Mouse (Mus musculus) embryonic facial prominence, embryonic 13.5 days (tissue): ENCODE measurements around the gene Thbs1. TPM values are rescaled to one million over a fixed set of nuclear protein-coding genes. Genes with fewer than 3 reads are reported as not detected.

Experiments
- ATAC-seq: fragments of 200-750 bp; cut with Nextera tagmentation; 2 replicates; pipeline ENCODE4 v1.8.0; 2017; ENCODE audit warnings: low read depth; ENCODE audit not compliant: insufficient number of reproducible peaks, insufficient read depth, low FRiP score, low TSS enrichment
- H3K27ac ChIP-seq: fragments of 300-500 bp; sonication (generic); 2 replicates; pipeline ENCODE4 v1.5.1; 2015; ENCODE audit warnings: moderate library complexity, mild to moderate bottlenecking, inconsistent platforms
- H3K27me3 ChIP-seq: fragments of 300-500 bp; sonication (generic); 2 replicates; pipeline ENCODE4 v1.6.1; 2015; ENCODE audit warnings: mild to moderate bottlenecking, inconsistent platforms
- H3K36me3 ChIP-seq: fragments of 300-500 bp; sonication (generic); 2 replicates; pipeline ENCODE4 v1.6.1; 2015; ENCODE audit warnings: mild to moderate bottlenecking, inconsistent platforms
- H3K4me1 ChIP-seq: fragments of 300-500 bp; sonication (generic); 2 replicates; pipeline ENCODE4 v1.6.1; 2015; ENCODE audit warnings: inconsistent platforms
- H3K4me2 ChIP-seq: fragments of 300-500 bp; sonication (generic); 2 replicates; pipeline ENCODE4 v1.6.1; 2015; ENCODE audit warnings: moderate library complexity, mild to moderate bottlenecking, inconsistent platforms
- H3K4me3 ChIP-seq: fragments of 300-500 bp; sonication (generic); 2 replicates; pipeline ENCODE4 v1.5.1; 2015; ENCODE audit warnings: mild to moderate bottlenecking, inconsistent platforms
- H3K9ac ChIP-seq: fragments of 300-500 bp; sonication (generic); 2 replicates; pipeline ENCODE4 v1.6.1; 2015; ENCODE audit warnings: mild to moderate bottlenecking, inconsistent platforms
- H3K9me3 ChIP-seq: fragments of 300-500 bp; sonication (generic); 2 replicates; pipeline ENCODE4 v1.6.1; 2016; ENCODE audit warnings: inconsistent platforms
- WGBS: fragments of 180-500 bp; shearing (Covaris S2); methylation state at CpG from one replicate; pipeline ENCODE4 v1.1.7; 2015; ENCODE audit warnings: mixed read lengths; 5-methylcytosine and 5-hydroxymethylcytosine counted together
- polyA plus RNA-seq: library from polyadenylated mRNA; unstranded; fragments of >200 nt; fragmentation: Nextera tagmentation; extraction: Ambion mirVana; gene quantifications from 2 replicates; pipeline ENCODE4 v1.2.1, GENCODE M21; 2015

Gene Thbs1
- polyA plus RNA-seq, result 71.1 and 81.6 TPM in 2 replicates

- Histone ChIP-seq H3K27me3 (no peaks in the 10 kb centered on the region; the same call in 1 of the 2 replicates), H3K4me3 (peak within 1 kb of the TSS; percentile 69), H3K4me1 (peaks cover 51% of the 10 kb centered on the region), H3K4me2 (peak within 1 kb of the TSS; percentile 89), H3K27ac (peak within 1 kb of the TSS; percentile 84), H3K9ac (peak within 1 kb of the TSS; percentile 83), H3K36me3 (peaks cover 18% of the 10 kb centered on the region), H3K9me3 (no peaks in the 10 kb centered on the region)
- peak; percentile 83 for ATAC-seq
- WGBS, result under 1% methylated on average over 36 of the region's 36 CpGs
Observed at GRCm38 (mm10) chr2:118111488-118112131, at the start of gene Thbs1. TSS of gene Thbs1 (plus strand) at chr2:118111876.

- Histone ChIP-seq H3K9ac (no peak overlapping the region), H3K4me2 (no peak overlapping the region), H3K27ac (no peak overlapping the region), H3K27me3 (no peaks in the 10 kb centered on the region), H3K36me3 (no peaks in the 10 kb centered on the region), H3K4me3 (no peak overlapping the region), H3K9me3 (no peaks in the 10 kb centered on the region), H3K4me1 (no peaks in the 10 kb centered on the region)
- WGBS, result 89% methylated on average over 11 of the region's 11 CpGs
- no peak for ATAC-seq
Observed at GRCm38 (mm10) chr2:118064121-118064764, 47.4 kb upstream of the Thbs1 start.

- no peak overlapping the region for H3K27ac ChIP-seq
- WGBS, result 83% methylated on average over 8 of the region's 8 CpGs
- H3K9ac ChIP-seq, result no peak overlapping the region
- no peaks in the 10 kb centered on the region for H3K27me3 ChIP-seq
- no peak overlapping the region for H3K4me3 ChIP-seq
- no peak overlapping the region for H3K4me2 ChIP-seq
- no peaks in the 10 kb centered on the region for H3K4me1 ChIP-seq
- H3K36me3 ChIP-seq, result no peaks in the 10 kb centered on the region
- ATAC-seq, result no peak
- no peaks in the 10 kb centered on the region for H3K9me3 ChIP-seq
Observed at GRCm38 (mm10) chr2:118066065-118066770, 45.5 kb upstream of the Thbs1 start.

- no peaks in the 10 kb centered on the region for H3K9me3 ChIP-seq
- ATAC-seq, result no peak
Observed at GRCm38 (mm10) chr2:118069975-118070374, 41.7 kb upstream of the Thbs1 start.

GRCm38 (mm10) chr2:118072811-118073372 lies 38.8 kb upstream of the Thbs1 start:
- no peak overlapping the region for H3K4me3 ChIP-seq
- no peak overlapping the region for H3K4me2 ChIP-seq
- H3K27me3 ChIP-seq, result no peaks in the 10 kb centered on the region
- no peaks in the 10 kb centered on the region for H3K9me3 ChIP-seq
- H3K9ac ChIP-seq, result no peak overlapping the region
- 90% methylated on average over 7 of the region's 7 CpGs for WGBS
- H3K36me3 ChIP-seq, result no peaks in the 10 kb centered on the region
- ATAC-seq, result no peak
- H3K4me1 ChIP-seq, result no peaks in the 10 kb centered on the region
- H3K27ac ChIP-seq, result no peak overlapping the region

More at GRCm38 (mm10) chr2:118069975-118070374, 41.7 kb upstream of the Thbs1 start:
- H3K9ac ChIP-seq, result no peak overlapping the region
- WGBS, result 85% methylated on average over 5 of the region's 5 CpGs
- no peak overlapping the region for H3K4me3 ChIP-seq
- no peaks in the 10 kb centered on the region for H3K36me3 ChIP-seq
- no peaks in the 10 kb centered on the region for H3K27me3 ChIP-seq
- H3K4me1 ChIP-seq, result no peaks in the 10 kb centered on the region
- no peak overlapping the region for H3K27ac ChIP-seq
- no peak overlapping the region for H3K4me2 ChIP-seq

GRCm38 (mm10) chr2:118074030-118074429 lies 37.6 kb upstream of the Thbs1 start:
- Histone ChIP-seq H3K4me1 (no peaks in the 10 kb centered on the region), H3K9me3 (no peaks in the 10 kb centered on the region), H3K27me3 (no peaks in the 10 kb centered on the region), H3K4me3 (no peak overlapping the region), H3K4me2 (no peak overlapping the region), H3K36me3 (no peaks in the 10 kb centered on the region), H3K9ac (no peak overlapping the region), H3K27ac (no peak overlapping the region)
- 39% methylated on average over 2 of the region's 2 CpGs for WGBS
- ATAC-seq, result no peak

GRCm38 (mm10) chr2:118075165-118075564 lies 36.5 kb upstream of the Thbs1 start:
- H3K27me3 ChIP-seq, result no peaks in the 10 kb centered on the region
- H3K27ac ChIP-seq, result no peak overlapping the region
- no peaks in the 10 kb centered on the region for H3K36me3 ChIP-seq
- 85% methylated on average over 4 of the region's 4 CpGs for WGBS
- no peak overlapping the region for H3K4me3 ChIP-seq
- no peak overlapping the region for H3K9ac ChIP-seq
- no peak overlapping the region for H3K4me2 ChIP-seq
- no peaks in the 10 kb centered on the region for H3K9me3 ChIP-seq
- no peak for ATAC-seq
- H3K4me1 ChIP-seq, result no peaks in the 10 kb centered on the region

GRCm38 (mm10) chr2:118079131-118079530 lies 32.5 kb upstream of the Thbs1 start:
- ATAC-seq, result no peak
- H3K9me3 ChIP-seq, result no peaks in the 10 kb centered on the region
- no peak overlapping the region for H3K4me2 ChIP-seq
- no peaks in the 10 kb centered on the region for H3K4me1 ChIP-seq
- no peaks in the 10 kb centered on the region for H3K27me3 ChIP-seq
- H3K4me3 ChIP-seq, result no peak overlapping the region
- H3K36me3 ChIP-seq, result no peaks in the 10 kb centered on the region
- H3K9ac ChIP-seq, result no peak overlapping the region
- no peak overlapping the region for H3K27ac ChIP-seq
- 84% methylated on average over 4 of the region's 4 CpGs for WGBS

GRCm38 (mm10) chr2:118081581-118081980 lies 30.1 kb upstream of the Thbs1 start:
- no peak overlapping the region for H3K4me3 ChIP-seq
- ATAC-seq, result no peak
- WGBS, result 82% methylated on average over 5 of the region's 5 CpGs
- H3K4me2 ChIP-seq, result no peak overlapping the region
- H3K27ac ChIP-seq, result no peak overlapping the region
- no peaks in the 10 kb centered on the region for H3K27me3 ChIP-seq
- no peaks in the 10 kb centered on the region for H3K9me3 ChIP-seq
- H3K9ac ChIP-seq, result no peak overlapping the region
- no peaks in the 10 kb centered on the region for H3K36me3 ChIP-seq
- H3K4me1 ChIP-seq, result no peaks in the 10 kb centered on the region

GRCm38 (mm10) chr2:118083652-118084051 lies 28.0 kb upstream of the Thbs1 start:
- Histone ChIP-seq H3K9me3 (no peaks in the 10 kb centered on the region), H3K4me2 (no peak overlapping the region), H3K27ac (no peak overlapping the region), H3K4me3 (no peak overlapping the region), H3K9ac (no peak overlapping the region), H3K36me3 (no peaks in the 10 kb centered on the region), H3K4me1 (no peaks in the 10 kb centered on the region), H3K27me3 (no peaks in the 10 kb centered on the region)
- no peak for ATAC-seq
- 87% methylated on average over 6 of the region's 6 CpGs for WGBS

- Histone ChIP-seq H3K27me3 (no peaks in the 10 kb centered on the region), H3K9ac (no peak overlapping the region), H3K4me2 (no peak overlapping the region), H3K4me3 (no peak overlapping the region), H3K36me3 (no peaks in the 10 kb centered on the region), H3K27ac (no peak overlapping the region), H3K9me3 (no peaks in the 10 kb centered on the region), H3K4me1 (no peaks in the 10 kb centered on the region)
- 57% methylated on average over 3 of the region's 3 CpGs for WGBS
- no peak for ATAC-seq
Observed at GRCm38 (mm10) chr2:118084693-118085092, 27.0 kb upstream of the Thbs1 start.
